Comparison of ENCODE assay signal across 10 mouse cellular contexts in genomic region chr3:157582626-157583405, GRCm38 (mm10). TPM values are rescaled to one million over a fixed set of nuclear protein-coding genes. Genes with fewer than 3 reads are reported as not detected.
DNase-seq lines count a peak whose midpoint lies in the region; ATAC-seq and TF ChIP-seq lines count a peak whose summit lies in the region.
"Had no signal": no experiment of that assay in that cellular context is flagged by ENCODE, and none has a peak within 500 bp of the region (broad histone marks: within the 10 kb centered on the region; RNA-seq: fewer than 3 reads in every experiment).

No protein-coding gene starts in this region.

- no peak for TF ChIP-seq CTCF in midbrain, postnatal 0 days (IDR thresholded peaks at IDR 0.05)
- TF ChIP-seq CTCF in thymus, adult 2 months (IDR thresholded peaks at IDR 0.05; ENCODE audit: borderline replicate concordance, control insufficient read depth, extremely low read depth, insufficient read depth, low read length, poor library complexity): no peak

- TF ChIP-seq POLR2A in thymus, adult 2 months (IDR thresholded peaks at IDR 0.05; ENCODE audit: control insufficient read depth, extremely low read depth, insufficient read depth, low read length, poor library complexity): no peak

- 0 out of 2 replicates have a peak overlapping the region, but pooled peaks have one; percentile 33 for H3K27ac ChIP-seq in lung, embryonic 15.5 days
- no peak overlapping the region for H3K27ac ChIP-seq in embryonic facial prominence, embryonic 11.5 days (replicated peaks; ENCODE audit: low read depth, low read length)
- no peak overlapping the region for H3K27ac ChIP-seq in midbrain, postnatal 0 days (ENCODE audit: low read depth, low read length)
- H3K27ac ChIP-seq in thymus, adult 2 months (ENCODE audit: control insufficient read depth, insufficient read depth, low read length): no peak overlapping the region
- H3K27ac ChIP-seq: macrophage had no signal

- no peaks in the 10 kb centered on the region for H3K27me3 ChIP-seq in lung, embryonic 15.5 days
- no peaks in the 10 kb centered on the region for H3K27me3 ChIP-seq in embryonic facial prominence, embryonic 11.5 days (ENCODE audit: control insufficient read depth, insufficient read depth, low read length)
- no peaks in the 10 kb centered on the region for H3K27me3 ChIP-seq in midbrain, postnatal 0 days (ENCODE audit: insufficient read depth, low read length)
- no peaks in the 10 kb centered on the region for H3K27me3 ChIP-seq in thymus, adult 2 months (ENCODE audit: control insufficient read depth, insufficient read depth, low read length)

- H3K36me3 ChIP-seq in lung, embryonic 15.5 days: no peaks in the 10 kb centered on the region
- no peaks in the 10 kb centered on the region for H3K36me3 ChIP-seq in embryonic facial prominence, embryonic 11.5 days (replicated peaks; ENCODE audit: control insufficient read depth, insufficient read depth, low read depth, low read length)
- no peaks in the 10 kb centered on the region for H3K36me3 ChIP-seq in midbrain, postnatal 0 days (ENCODE audit: insufficient read depth, low read length)
- no peaks in the 10 kb centered on the region for H3K36me3 ChIP-seq in thymus, adult 2 months (ENCODE audit: control insufficient read depth, insufficient read depth, low read length)

- DNase-seq in lung, postnatal 4 days: no peak
- DNase-seq in embryonic facial prominence, embryonic 11.5 days (ENCODE audit: low spot score): peak; percentile 77
- peak; percentile 16 for DNase-seq in hindlimb bud, embryonic 11.5 days (ENCODE audit: extremely low spot score, low read depth, low spot score)
- peak; percentile 22 for DNase-seq in midbrain, postnatal 0 days (ENCODE audit: low spot score)
- no peak for DNase-seq in thymus, adult 2 months
- no peak for DNase-seq in kidney, adult 18-20 months
- no peak for DNase-seq in cerebellum, adult 9-10 months
- DNase-seq: layer of hippocampus, postnatal 36 days had no signal

- peak; percentile 31; the same call in 1 of the 2 replicates for ATAC-seq in lung, embryonic 15.5 days (ENCODE audit: borderline replicate concordance, extremely low read depth, low FRiP score, low TSS enrichment)
- ATAC-seq in embryonic facial prominence, embryonic 11.5 days (replicated peaks; ENCODE audit: insufficient number of reproducible peaks, low FRiP score, low TSS enrichment, low read depth): peak; percentile 78
- no peak for ATAC-seq in midbrain, postnatal 0 days (ENCODE audit: low FRiP score)

- no peak overlapping the region for H3K4me3 ChIP-seq in lung, embryonic 15.5 days
- no peak overlapping the region for H3K4me3 ChIP-seq in embryonic facial prominence, embryonic 11.5 days (ENCODE audit: low read depth, low read length)
- no peak overlapping the region for H3K4me3 ChIP-seq in midbrain, postnatal 0 days (ENCODE audit: low read depth, low read length)
- no peak overlapping the region for H3K4me3 ChIP-seq in thymus, adult 2 months (ENCODE audit: control insufficient read depth, insufficient read depth, low read length)

- no peak overlapping the region for H3K9ac ChIP-seq in lung, embryonic 15.5 days
- H3K9ac ChIP-seq in embryonic facial prominence, embryonic 11.5 days (replicated peaks; ENCODE audit: low read length): no peak overlapping the region
- no peak overlapping the region for H3K9ac ChIP-seq in midbrain, postnatal 0 days (replicated peaks; ENCODE audit: low read length, poor library complexity, severe bottlenecking)

- H3K4me2 ChIP-seq in lung, embryonic 15.5 days: no peak overlapping the region
- no peak overlapping the region for H3K4me2 ChIP-seq in embryonic facial prominence, embryonic 11.5 days (ENCODE audit: low read depth, low read length)
- H3K4me2 ChIP-seq in midbrain, postnatal 0 days (ENCODE audit: low read depth, low read length, poor library complexity, severe bottlenecking): no peak overlapping the region

- no peaks in the 10 kb centered on the region for H3K9me3 ChIP-seq in lung, embryonic 15.5 days
- H3K9me3 ChIP-seq in embryonic facial prominence, embryonic 11.5 days (replicated peaks; ENCODE audit: control insufficient read depth, low read length): no peaks in the 10 kb centered on the region
- H3K9me3 ChIP-seq in midbrain, postnatal 0 days (ENCODE audit: low read length): no peaks in the 10 kb centered on the region

- WGBS in lung, embryonic 15.5 days: 60% methylated on average over 5 of the region's 5 CpGs
- 42% methylated on average over 5 of the region's 5 CpGs for WGBS in embryonic facial prominence, embryonic 11.5 days
- WGBS in midbrain, postnatal 0 days: 50% methylated on average over 5 of the region's 5 CpGs
- WGBS in thymus, adult 2 months: 93% methylated on average over 5 of the region's 5 CpGs

- H3K4me1 ChIP-seq in lung, embryonic 15.5 days: peaks cover 17% of the 10 kb centered on the region; the same call in 1 of the 2 replicates
- H3K4me1 ChIP-seq in embryonic facial prominence, embryonic 11.5 days (ENCODE audit: control insufficient read depth, insufficient read depth, low read length): no peaks in the 10 kb centered on the region
- H3K4me1 ChIP-seq in midbrain, postnatal 0 days (ENCODE audit: insufficient read depth, low read length): no peaks in the 10 kb centered on the region
- no peaks in the 10 kb centered on the region; the same call in 1 of the 2 replicates for H3K4me1 ChIP-seq in thymus, adult 2 months (replicated peaks; ENCODE audit: control insufficient read depth, insufficient read depth, low read length)

RNA-seq across cellular contexts. Expression of gene Ptger3, which starts 16.1 kb away (rescaled TPM):
- 10.7 and 13.1 TPM in 2 replicates for polyA plus RNA-seq in lung, embryonic 15.5 days (2015; fragmentation: Nextera tagmentation; extraction: Ambion mirVana)
- 2.0 and 2.7 TPM in 2 replicates for polyA plus RNA-seq in embryonic facial prominence, embryonic 11.5 days (2014; fragmentation: Nextera tagmentation; extraction: Ambion mirVana)
- total RNA-seq in midbrain, postnatal 0 days (2014; rRNA removed): 9.4 and 10.1 TPM in 2 replicates
- 6.6 and 7.8 TPM in 2 replicates for polyA plus RNA-seq in midbrain, postnatal 0 days (2015; fragmentation: Nextera tagmentation; extraction: Ambion mirVana)
- polyA plus RNA-seq in thymus, adult 2 months (2012; rRNA removed): 7.7 and 9.5 TPM in 2 replicates

RNA-seq across cellular contexts. Expression of gene Zranb2, which starts 48.9 kb away (rescaled TPM):
- polyA plus RNA-seq in lung, embryonic 15.5 days (2015; fragmentation: Nextera tagmentation; extraction: Ambion mirVana): 92.9 and 94.0 TPM in 2 replicates
- 161 and 191 TPM in 2 replicates for polyA plus RNA-seq in embryonic facial prominence, embryonic 11.5 days (2014; fragmentation: Nextera tagmentation; extraction: Ambion mirVana)
- 68.7 and 103 TPM in 2 replicates for total RNA-seq in midbrain, postnatal 0 days (2014; rRNA removed)
- 98.4 and 103 TPM in 2 replicates for polyA plus RNA-seq in midbrain, postnatal 0 days (2015; fragmentation: Nextera tagmentation; extraction: Ambion mirVana)
- polyA plus RNA-seq in thymus, adult 2 months (2012; rRNA removed): 9.4 and 11.2 TPM in 2 replicates

Comparison
In these comparisons a context has a peak if more than half of its experiments do, and no peak if none do; other contexts are left out.
1. DNase-seq: peak in embryonic facial prominence, embryonic 11.5 days (single experiment), hindlimb bud, embryonic 11.5 days (single experiment) and midbrain, postnatal 0 days (single experiment); none in lung, postnatal 4 days (0 of 2), thymus, adult 2 months (single experiment), kidney, adult 18-20 months (single experiment) and cerebellum, adult 9-10 months (single experiment).